Mouse (Mus musculus): ENCODE results near the gene Npsr1. TPM values are rescaled to one million over a fixed set of nuclear protein-coding genes. Genes with fewer than 3 reads are reported as not detected.

Npsr1 gene
- not detected in 2 replicates for polyA plus RNA-seq (2015; fragmentation: Nextera tagmentation; extraction: Ambion mirVana)

DNA sequence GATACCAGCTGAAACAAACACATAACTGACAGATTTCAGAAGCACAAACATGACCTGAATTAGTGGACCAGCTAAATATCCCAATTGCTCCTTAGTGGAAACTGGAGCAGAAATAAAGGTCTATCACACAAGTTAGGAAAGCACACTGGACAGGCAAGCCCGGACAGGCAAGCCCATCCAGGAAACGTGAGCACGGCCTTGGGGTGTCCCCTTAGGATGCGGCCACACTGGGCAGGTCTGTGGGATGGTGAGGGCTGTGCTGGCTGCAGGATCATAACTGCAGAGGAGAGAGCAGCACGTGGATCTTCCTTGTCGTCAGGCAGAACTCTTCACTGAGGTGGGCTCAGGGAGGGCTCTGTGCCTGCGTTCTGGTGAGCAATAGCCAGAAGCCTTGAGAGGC, at the start of gene Npsr1:
Npsr1 (plus strand) TSS at position 301 of the 400 bp plus-strand sequence.

Data from spleen, postnatal 0 days (tissue).